Mouse (Mus musculus): ENCODE data around the gene Hist1h2ag. TPM values are rescaled to one million over a fixed set of nuclear protein-coding genes. Genes with fewer than 3 reads are reported as not detected.

Gene Hist1h2ag
- polyA plus RNA-seq, 1 experiment from 2014 or later, result 68.1 TPM

Small RNA genes lying within 50 kb of the gene (microRNA-seq; reads per million reads assigned to microRNA genes)
- not detected for gene Gm26300
- gene Gm44390, result not detected
- not detected for gene Gm44486

Other genes starting within 250 kb of the Hist1h2ag start
- 19.6 and 28.7 TPM in 2 replicates for gene Hist1h2bq, start 232.7 kb downstream of the Hist1h2ag start, polyA plus RNA-seq (2015; fragmentation: Nextera tagmentation; extraction: Ambion mirVana)
- gene Hist1h2ao, start 232.5 kb downstream of the Hist1h2ag start, polyA plus RNA-seq (2015; fragmentation: Nextera tagmentation; extraction: Ambion mirVana), result 1.8 and 5.5 TPM in 2 replicates
- gene Hist1h4m, start 231.2 kb downstream of the Hist1h2ag start, polyA plus RNA-seq (2015; fragmentation: Nextera tagmentation; extraction: Ambion mirVana), result not detected in 2 replicates
- 17.2 and 18.2 TPM in 2 replicates for gene Hist1h4n, start 210.7 kb downstream of the Hist1h2ag start, polyA plus RNA-seq (2015; fragmentation: Nextera tagmentation; extraction: Ambion mirVana)
- 3,941 and 3,959 TPM in 2 replicates for gene Hist1h2ap, start 209.4 kb downstream of the Hist1h2ag start, polyA plus RNA-seq (2015; fragmentation: Nextera tagmentation; extraction: Ambion mirVana)
- gene Hist1h2br, start 209.2 kb downstream of the Hist1h2ag start, polyA plus RNA-seq (2015; fragmentation: Nextera tagmentation; extraction: Ambion mirVana), result 19.7 and 28.8 TPM in 2 replicates
- 12.1 and 12.5 TPM in 2 replicates for gene Zfp184, start 97.8 kb downstream of the Hist1h2ag start, polyA plus RNA-seq (2015; fragmentation: Nextera tagmentation; extraction: Ambion mirVana)
- 0.08 and 0.17 TPM in 2 replicates for gene Pom121l2, start 61.8 kb downstream of the Hist1h2ag start, polyA plus RNA-seq (2015; fragmentation: Nextera tagmentation; extraction: Ambion mirVana)
- gene Prss16, start 33.2 kb downstream of the Hist1h2ag start, polyA plus RNA-seq (2015; fragmentation: Nextera tagmentation; extraction: Ambion mirVana), result 0.14 and 0.35 TPM in 2 replicates
- 9.8 and 11.2 TPM in 2 replicates for gene Hist1h2ah, start 7.4 kb downstream of the Hist1h2ag start, polyA plus RNA-seq (2015; fragmentation: Nextera tagmentation; extraction: Ambion mirVana)
- 8.8 and 12.6 TPM in 2 replicates for gene Hist1h2bk, start 7.1 kb downstream of the Hist1h2ag start, polyA plus RNA-seq (2015; fragmentation: Nextera tagmentation; extraction: Ambion mirVana)
- gene Hist1h4i, start 1.6 kb downstream of the Hist1h2ag start, polyA plus RNA-seq (2015; fragmentation: Nextera tagmentation; extraction: Ambion mirVana), result 30.5 and 31.4 TPM in 2 replicates
- gene Hist1h2bj, start 270 bp upstream of the Hist1h2ag start, polyA plus RNA-seq (2015; fragmentation: Nextera tagmentation; extraction: Ambion mirVana), result 16.8 and 19.2 TPM in 2 replicates
- gene Vmn1r188, start 41.5 kb upstream of the Hist1h2ag start, polyA plus RNA-seq (2015; fragmentation: Nextera tagmentation; extraction: Ambion mirVana), result not detected in 2 replicates
- not detected in 2 replicates for gene Vmn1r189, start 62.9 kb upstream of the Hist1h2ag start, polyA plus RNA-seq (2015; fragmentation: Nextera tagmentation; extraction: Ambion mirVana)
- gene Vmn1r191, start 141.0 kb upstream of the Hist1h2ag start, polyA plus RNA-seq (2015; fragmentation: Nextera tagmentation; extraction: Ambion mirVana), result not detected in 2 replicates
- gene Vmn1r192, start 148.2 kb upstream of the Hist1h2ag start, polyA plus RNA-seq (2015; fragmentation: Nextera tagmentation; extraction: Ambion mirVana), result not detected in 2 replicates
- gene Vmn1r193, start 180.2 kb upstream of the Hist1h2ag start, polyA plus RNA-seq (2015; fragmentation: Nextera tagmentation; extraction: Ambion mirVana), result not detected in 2 replicates
- gene Vmn1r194, start 201.3 kb upstream of the Hist1h2ag start, polyA plus RNA-seq (2015; fragmentation: Nextera tagmentation; extraction: Ambion mirVana), result not detected in 2 replicates
- gene Vmn1r195, start 227.6 kb upstream of the Hist1h2ag start, polyA plus RNA-seq (2015; fragmentation: Nextera tagmentation; extraction: Ambion mirVana), result not detected in 2 replicates
- gene Vmn1r196, start 247.0 kb upstream of the Hist1h2ag start, polyA plus RNA-seq (2015; fragmentation: Nextera tagmentation; extraction: Ambion mirVana), result not detected in 2 replicates

All from kidney, embryonic 15.5 days (tissue).